Mouse (Mus musculus) ES-CJ7 (cell line): Measurements from ENCODE around the gene Casp6.

ENCODE experiments used
- DNase-seq: peaks from one replicate; pipeline ENCODE4 v3.0.0; 2011; ENCODE audit warnings: low read depth, low spot score

The Casp6 gene

GRCm38 (mm10) chr3:129901271-129901809, at the start of gene Casp6:
TSS of gene Casp6 (plus strand) at chr3:129901425.
- DNase-seq = peak; percentile 47

- peak; percentile 45 for DNase-seq
Observed at GRCm38 (mm10) chr3:129862592-129862991, 38.6 kb upstream of the Casp6 start.

GRCm38 (mm10) chr3:129863698-129864097, 37.5 kb upstream of the Casp6 start:
- DNase-seq = peak; percentile 76

- DNase-seq = no peak
Observed at GRCm38 (mm10) chr3:129877327-129877726, 23.9 kb upstream of the Casp6 start.

GRCm38 (mm10) chr3:129878405-129879021, 22.7 kb upstream of the Casp6 start, which contains the start of gene Pla2g12a:
TSS of gene Pla2g12a (plus strand) at chr3:129878606.
- DNase-seq = peak; percentile 87

- peak; percentile 69 for DNase-seq
Observed at GRCm38 (mm10) chr3:129879131-129879757, 22.0 kb upstream of the Casp6 start.

- no peak for DNase-seq
Observed at GRCm38 (mm10) chr3:129879913-129880312, 21.3 kb upstream of the Casp6 start.

GRCm38 (mm10) chr3:129880925-129881593, 20.2 kb upstream of the Casp6 start:
- no peak for DNase-seq

- DNase-seq = no peak
Observed at GRCm38 (mm10) chr3:129885577-129885976, 15.6 kb upstream of the Casp6 start.

GRCm38 (mm10) chr3:129886430-129886829, 14.8 kb upstream of the Casp6 start:
- DNase-seq = no peak

GRCm38 (mm10) chr3:129887779-129888517, 13.3 kb upstream of the Casp6 start:
- no peak for DNase-seq

- no peak for DNase-seq
Observed at GRCm38 (mm10) chr3:129892003-129892402, 9.2 kb upstream of the Casp6 start.

- no peak for DNase-seq
Observed at GRCm38 (mm10) chr3:129893143-129893542, 8.1 kb upstream of the Casp6 start.

GRCm38 (mm10) chr3:129896591-129896990, 4.6 kb upstream of the Casp6 start:
- no peak for DNase-seq

GRCm38 (mm10) chr3:129898886-129899285, 2.3 kb upstream of the Casp6 start:
- DNase-seq = peak; percentile 82

GRCm38 (mm10) chr3:129903369-129903768, 2.1 kb downstream of the Casp6 start:
- no peak for DNase-seq

GRCm38 (mm10) chr3:129903866-129904265, 2.6 kb downstream of the Casp6 start:
- no peak for DNase-seq

- no peak for DNase-seq
Observed at GRCm38 (mm10) chr3:129904381-129905132, 3.3 kb downstream of the Casp6 start.

- DNase-seq = peak; percentile 24
Observed at GRCm38 (mm10) chr3:129912025-129912424, 10.8 kb downstream of the Casp6 start.

GRCm38 (mm10) chr3:129913241-129913640, 12.0 kb downstream of the Casp6 start:
- no peak for DNase-seq

- DNase-seq = no peak
Observed at GRCm38 (mm10) chr3:129917424-129917823, 16.2 kb downstream of the Casp6 start.
